Mouse (Mus musculus) regulatory T cell (primary cell): ENCODE data around the gene Tex19.2.
"Not testable (repeated sequence)": the region's sequence is repeated elsewhere in the genome, so short reads cannot be mapped to it uniquely, and the experiment has no call there.

Experiments used
- in situ Hi-C: fragments of 300-600 bp; cut with MboI, MseI; formaldehyde crosslinking; loops from one replicate; pipeline ENCODE4 v1.15.1; 2025; ENCODE audit warnings: high pct_unique_total_duplicates

Gene Tex19.2

GRCm38 (mm10) chr11:121111601-121112000 lies 6.9 kb downstream of the Tex19.2 start:
- in situ Hi-C loops: no loop called here

GRCm38 (mm10) chr11:121111051-121111450 lies 7.4 kb downstream of the Tex19.2 start:
- in situ Hi-C loops: no loop called here

DNA sequence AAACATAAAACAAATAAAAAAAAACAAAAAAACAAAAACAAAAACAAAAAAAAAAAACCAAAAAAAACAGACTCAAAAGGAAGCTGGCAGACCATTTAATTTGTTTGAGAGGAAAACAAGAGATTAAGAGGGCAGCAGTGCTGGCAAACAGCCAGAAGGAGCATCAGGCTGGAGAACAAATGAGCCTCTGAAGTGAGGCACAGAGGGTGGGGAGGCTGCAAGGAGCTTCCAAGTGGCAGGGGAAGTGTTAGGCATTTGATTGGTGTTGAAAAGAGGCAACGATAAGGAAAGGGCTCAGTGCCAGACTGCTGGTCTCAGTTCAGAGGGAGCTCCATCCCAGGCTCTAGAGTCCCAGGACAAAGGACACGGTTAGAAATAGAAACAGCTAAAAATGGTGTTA lies 8.5 kb downstream of the Tex19.2 start:
- in situ Hi-C loops: no loop called here

DNA sequence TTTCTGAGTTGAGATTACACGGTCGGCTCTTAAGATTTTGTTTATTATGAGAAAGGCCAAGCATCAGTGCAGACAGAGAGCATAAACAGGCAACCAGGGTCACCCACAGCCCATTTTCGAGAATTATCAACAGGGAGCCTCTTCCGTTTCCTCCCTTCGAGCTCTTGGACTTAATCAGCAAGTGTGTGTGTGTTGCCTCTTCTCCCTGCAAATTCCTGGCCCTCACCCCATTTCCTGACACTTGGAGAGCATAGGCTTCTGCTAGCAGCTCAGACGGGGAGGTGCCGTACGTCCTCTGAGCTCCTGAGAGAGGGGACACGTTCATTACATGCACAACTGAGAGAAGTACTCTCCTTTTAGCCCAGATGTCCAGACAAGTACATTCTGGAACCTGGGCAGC lies 10.4 kb downstream of the Tex19.2 start:
- in situ Hi-C loops: no loop called here

GRCm38 (mm10) chr11:121107242-121107641 lies 11.2 kb downstream of the Tex19.2 start:
- in situ Hi-C loops: not testable (repeated sequence)

DNA sequence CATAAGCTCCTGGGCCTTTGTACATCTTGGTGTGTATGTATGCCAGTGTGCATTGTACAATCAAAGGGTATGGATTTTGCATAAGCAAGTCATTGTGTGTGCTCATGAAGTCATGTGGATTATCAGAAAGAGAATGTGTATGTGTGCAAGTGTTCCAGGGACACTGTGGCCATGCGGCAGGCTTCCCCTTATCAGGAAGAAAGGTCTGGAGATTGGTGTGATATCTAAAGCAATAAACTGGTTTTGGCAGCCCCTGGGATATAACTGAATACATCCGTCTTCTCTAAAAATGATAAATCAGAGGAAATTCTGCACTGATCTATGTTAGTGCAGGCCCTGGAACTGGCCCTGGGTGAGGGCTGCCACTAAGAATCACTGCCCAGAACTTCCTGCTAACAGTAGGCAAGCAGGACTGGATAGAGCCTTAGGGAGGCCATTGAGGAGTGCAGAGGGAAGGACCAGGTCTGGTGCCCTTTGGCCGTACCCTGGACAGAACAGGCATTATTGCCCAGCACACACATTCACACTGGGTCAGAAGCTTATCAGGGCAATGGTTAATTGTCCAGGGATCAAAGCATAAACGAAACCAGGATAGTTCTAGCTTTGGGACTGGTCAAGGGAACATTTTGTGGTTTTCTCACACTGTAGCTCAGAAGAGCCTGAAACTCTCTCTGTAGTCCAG lies 17.2 kb downstream of the Tex19.2 start:
- in situ Hi-C loops: no loop called here

GRCm38 (mm10) chr11:121100692-121101091 lies 17.8 kb downstream of the Tex19.2 start:
- in situ Hi-C loops: no loop called here

DNA sequence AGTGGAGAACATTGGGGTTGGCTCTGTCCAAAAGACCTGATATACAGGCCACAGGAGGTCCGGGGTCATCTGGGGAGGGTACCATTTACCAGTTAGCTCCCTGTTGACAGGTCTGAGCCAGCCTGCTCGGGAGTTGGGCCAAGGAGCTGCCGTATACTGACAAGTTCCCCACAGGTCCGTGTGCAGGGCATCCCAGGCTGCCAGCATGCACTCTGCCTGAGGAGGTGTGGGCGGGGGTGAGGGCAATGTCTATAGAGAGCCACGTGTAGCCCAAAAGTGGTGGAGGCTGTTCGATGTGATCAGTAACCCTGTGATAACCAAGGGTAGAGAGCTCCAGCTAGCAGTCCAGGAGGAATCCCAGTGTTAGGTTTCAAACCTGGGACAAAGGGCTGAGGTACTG lies 18.7 kb downstream of the Tex19.2 start:
- in situ Hi-C loops: no loop called here

GRCm38 (mm10) chr11:121092606-121093585 lies 25.6 kb downstream of the Tex19.2 start:
- in situ Hi-C loops: no loop called here

- in situ Hi-C loops: no loop called here
These were observed 27.5 kb downstream of the Tex19.2 start for GRCm38 (mm10) chr11:121090943-121091342.

GRCm38 (mm10) chr11:121089756-121090546 lies 28.5 kb downstream of the Tex19.2 start:
- in situ Hi-C loops: no loop called here

- in situ Hi-C loops: no loop called here
These were observed 29.5 kb downstream of the Tex19.2 start for GRCm38 (mm10) chr11:121088997-121089396.

DNA sequence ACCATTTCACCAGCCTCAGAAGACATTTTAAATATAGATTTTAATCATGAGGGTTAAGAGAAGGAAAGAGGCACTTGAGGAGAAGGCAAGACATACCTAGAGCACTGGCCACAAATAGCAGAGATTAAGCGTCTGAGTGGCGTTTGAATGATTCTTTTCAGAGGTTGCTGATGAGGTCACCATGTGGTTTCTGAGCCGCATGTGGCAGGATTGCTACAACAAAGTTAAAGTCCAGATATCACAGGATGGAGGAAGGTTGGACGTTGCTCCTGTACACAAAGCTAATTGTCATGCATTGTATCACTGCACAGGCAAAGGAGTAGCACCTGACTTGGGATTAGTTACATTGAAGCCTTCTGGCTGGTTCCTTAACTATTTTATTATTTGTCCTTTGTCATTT lies 32.2 kb downstream of the Tex19.2 start:
- in situ Hi-C loops: no loop called here

- in situ Hi-C loops: no loop called here
These were observed 33.3 kb downstream of the Tex19.2 start for GRCm38 (mm10) chr11:121085181-121085580.

- in situ Hi-C loops: no loop called here
These were observed 35.5 kb downstream of the Tex19.2 start for GRCm38 (mm10) chr11:121082857-121083500.

GRCm38 (mm10) chr11:121082250-121082649 lies 36.2 kb downstream of the Tex19.2 start:
- in situ Hi-C loops: no loop called here

DNA sequence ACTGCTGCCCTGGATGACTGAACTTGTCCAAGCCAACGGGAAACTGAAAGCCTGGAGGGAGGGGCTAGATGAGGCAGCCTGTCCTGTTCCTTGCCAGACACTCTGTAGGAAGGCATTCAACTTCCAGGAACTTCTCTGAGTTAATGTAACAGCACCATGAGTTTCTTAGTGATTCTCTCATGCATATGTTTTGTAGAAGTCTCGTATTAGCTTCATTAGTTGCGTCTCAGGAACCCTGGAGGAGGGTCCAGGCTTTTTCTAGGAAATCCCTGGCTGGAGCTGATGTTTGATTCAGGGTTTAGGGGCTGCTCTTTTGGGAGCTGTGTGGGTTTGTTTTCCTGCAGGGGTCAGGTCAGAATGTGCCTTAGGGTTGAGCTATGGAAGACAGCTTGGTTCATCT lies 37.4 kb downstream of the Tex19.2 start, which contains the start of gene Sectm1a:
TSS of gene Sectm1a (minus strand) at position 101 of the 400 bp plus-strand sequence.
- in situ Hi-C loops: no loop called here

GRCm38 (mm10) chr11:121080330-121080729 lies 38.1 kb downstream of the Tex19.2 start:
- in situ Hi-C loops: no loop called here

DNA sequence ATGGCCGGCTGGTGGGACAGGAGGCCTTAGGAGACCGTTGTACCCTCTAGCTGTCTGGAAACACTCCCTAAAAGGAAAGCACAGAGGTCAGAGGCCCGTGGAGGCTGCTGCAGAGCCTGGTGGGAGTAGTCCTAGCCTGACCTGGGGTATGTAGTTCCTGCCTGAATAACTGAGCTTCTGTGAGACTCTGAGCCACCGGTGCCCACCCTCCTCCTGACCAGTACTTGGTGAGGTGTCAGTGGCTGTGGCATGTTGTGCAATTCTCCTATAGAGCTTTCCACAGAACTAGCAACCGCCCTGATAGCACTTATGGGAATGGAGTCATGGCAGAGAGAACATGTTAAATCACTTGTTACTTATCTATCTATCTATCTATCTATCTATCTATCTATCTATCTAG lies 42.8 kb downstream of the Tex19.2 start:
- in situ Hi-C loops: no loop called here

DNA sequence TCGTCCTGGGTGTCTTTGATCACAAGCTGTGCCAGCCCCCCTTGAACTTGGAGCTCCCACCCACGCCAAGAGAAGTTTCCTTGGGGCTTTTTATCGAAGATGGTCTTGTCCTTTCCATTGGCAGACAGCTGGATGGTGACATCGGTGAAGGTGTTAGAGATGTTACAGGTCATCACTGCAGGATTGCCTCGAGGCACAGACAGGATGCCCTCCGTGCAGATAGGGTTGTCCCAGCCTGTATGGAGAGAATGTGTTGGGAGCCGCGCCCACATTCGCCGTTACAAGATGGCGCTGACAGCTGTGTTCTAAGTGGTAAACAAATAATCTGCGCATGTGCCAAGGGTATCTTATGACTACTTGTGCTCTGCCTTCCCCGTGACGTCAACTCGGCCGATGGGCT lies 48.8 kb downstream of the Tex19.2 start:
- in situ Hi-C loops: loop anchor here (5.0 kb wide), 1 partner anchor 48 kb away; the partner anchor contains the start of gene Tex19.2

DNA sequence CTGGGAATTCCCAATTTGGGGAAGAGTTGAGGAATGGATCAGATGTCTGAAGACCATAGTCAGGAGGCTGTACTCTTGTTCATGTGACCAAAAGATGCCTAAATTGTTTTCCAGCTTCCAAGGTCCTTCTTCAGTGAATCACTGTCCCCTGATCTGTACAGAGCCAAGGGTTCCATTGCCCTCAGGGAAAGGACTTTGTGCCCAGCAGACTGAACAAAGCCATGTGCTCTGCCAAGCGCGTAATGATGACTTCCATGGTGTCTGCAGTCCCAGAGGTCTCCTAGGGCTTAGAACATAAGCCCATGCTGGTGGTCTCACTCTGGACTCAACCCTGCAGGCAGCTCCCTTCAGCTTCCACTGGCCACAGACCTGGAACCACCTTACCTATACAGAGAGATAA lies 50.6 kb downstream of the Tex19.2 start:
- in situ Hi-C loops: loop anchor here (5.0 kb wide), 1 partner anchor 49 kb away; the partner anchor contains the start of gene Tex19.2
